Mouse (Mus musculus) spleen, adult 2 months (tissue): ENCODE results near the gene Cdc20.

Experiments used
- CTCF ChIP-seq: fragments of 200-500 bp; IDR thresholded peaks from 2 replicates; pipeline ENCODE4 v1.5.1; 2011; ENCODE audit warnings: mild to moderate bottlenecking, inconsistent platforms; ENCODE audit not compliant: insufficient read depth, insufficient read length, insufficient replicate concordance; ENCODE audit errors: extremely low read depth
- POLR2A ChIP-seq: fragments of 200-500 bp; IDR thresholded peaks from 2 replicates; pipeline ENCODE4 v1.6.1; 2011; ENCODE audit warnings: low read depth, low read length, inconsistent platforms

- TF ChIP-seq POLR2A = no peak
- TF ChIP-seq CTCF = no peak
Observed at GRCm38 (mm10) chr4:118396433-118396832, 40.7 kb downstream of the Cdc20 start.
